Mouse (Mus musculus) heart, adult 2 months (tissue): ENCODE results near the gene Rpa1.

Experiments used
- CTCF ChIP-seq: fragments of 200-600 bp; IDR thresholded peaks from 2 replicates; pipeline ENCODE4 v1.8.1; 2022; ENCODE audit warnings: antibody characterized with exemption, mild to moderate bottlenecking, moderate library complexity
- EP300 ChIP-seq: fragments of 200-500 bp; IDR thresholded peaks from 2 replicates; pipeline ENCODE4 v1.6.1; 2011; ENCODE audit warnings: low read depth, low read length, control low read depth; ENCODE audit not compliant: insufficient read depth

DNA sequence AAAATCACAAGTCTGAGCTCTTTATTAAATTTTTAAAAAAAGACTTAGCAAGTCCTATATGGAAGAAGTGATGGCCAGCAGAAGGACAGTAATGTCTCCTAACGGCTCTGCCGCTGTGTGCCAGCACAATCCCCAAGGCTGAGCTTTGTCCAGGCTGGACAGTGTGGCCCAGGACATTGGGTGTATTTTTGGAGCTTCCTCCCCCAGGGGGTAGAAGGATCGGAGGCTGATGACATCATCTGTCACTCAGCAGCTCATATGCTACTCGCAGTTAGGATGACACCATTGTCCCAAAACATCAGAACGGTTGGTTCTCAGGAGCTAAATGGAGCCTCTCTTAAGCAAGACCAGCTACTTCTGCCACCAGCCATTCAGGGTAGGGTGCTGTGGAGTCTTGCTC is 79.6 kb downstream of the Rpa1 start:
- TF ChIP-seq CTCF (no peak), EP300 (0 out of 2 replicates have a peak, but pooled peaks have one; percentile 57)
